In the genomic region with DNA sequence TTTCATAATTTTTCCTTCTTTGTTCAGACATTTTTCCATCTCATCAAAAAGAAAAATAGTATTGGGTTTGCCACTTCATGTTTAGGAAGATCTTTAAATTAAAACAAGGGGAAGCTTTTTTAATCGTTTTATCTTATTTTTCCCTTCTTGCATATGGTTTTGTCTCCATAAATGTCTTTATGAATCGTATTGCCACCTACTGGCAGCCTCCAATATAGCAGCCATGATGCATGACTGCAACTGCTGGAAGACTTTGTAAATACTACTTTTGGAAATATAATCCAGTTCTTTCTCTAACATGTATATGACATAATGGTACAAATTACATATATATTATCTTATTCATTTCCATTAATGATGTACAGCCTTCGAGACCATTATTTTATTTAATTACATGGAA, we compare ENCODE assay signal across 8 mouse cellular contexts.
DNase-seq lines count a peak whose midpoint lies in the region; ATAC-seq and TF ChIP-seq lines count a peak whose summit lies in the region.

No protein-coding gene starts in this region.

- 9% methylated on average over 3 of the region's 3 CpGs for WGBS in lung, adult 2 months

- no peak for ATAC-seq in frontal cortex, adult (ENCODE audit: low TSS enrichment)

- no peak for TF ChIP-seq POLR2A in lung, adult 2 months (IDR thresholded peaks at IDR 0.05; ENCODE audit: borderline replicate concordance, extremely low read depth, low read depth, low read length)

- peak; percentile 24 to 89 for DNase-seq in frontal cortex, adult 2 months (ENCODE audit: extremely low spot score in 1 of 2, low spot score in 1 of 2)
- DNase-seq in CD4-positive helper T cell, adult 2 months (ENCODE audit: low read depth, low spot score): peak; percentile 36
- peak; percentile 44 to 55 for DNase-seq in adrenal gland, postnatal 36 days
- DNase-seq in frontal cortex, postnatal 10 days (ENCODE audit: low spot score in 2 of 2): peak; percentile 8 to 48
- DNase-seq in layer of hippocampus, adult 18-20 months (ENCODE audit: low spot score in 2 of 2): peak; percentile 44 to 86
- DNase-seq in lung, adult 2 months: peak; percentile 39
- DNase-seq in right cerebral cortex, postnatal 4 days: peak; percentile 77

- H3K4me3 ChIP-seq in lung, adult 2 months (replicated peaks; ENCODE audit: extremely low read depth, low read depth, low read length): no peak overlapping the region

- no peaks in the 10 kb centered on the region for H3K4me1 ChIP-seq in lung, adult 2 months (ENCODE audit: control insufficient read depth, insufficient read depth, low read length)

- TF ChIP-seq CTCF in lung, adult 2 months (IDR thresholded peaks at IDR 0.05; ENCODE audit: insufficient read depth, low read length): 0 out of 2 replicates have a peak, but pooled peaks have one; percentile 5
